Mouse (Mus musculus) lung, adult 2 months (tissue): ENCODE data around the gene Fpgs. TPM values are rescaled to one million over a fixed set of nuclear protein-coding genes. Genes with fewer than 3 reads are reported as not detected.
A peak's percentile ranks its signal among the peaks of the same experiment; 100 is the strongest.

ENCODE experiments used
- DNase-seq: peaks from one replicate; pipeline ENCODE4 v3.0.0; 2022
- H3K4me1 ChIP-seq: fragments of 200-500 bp; 2 replicates; pipeline ENCODE4 v1.6.1; 2011; ENCODE audit warnings: low read length; ENCODE audit not compliant: control insufficient read depth, insufficient read depth
- H3K4me3 ChIP-seq: fragments of 200-500 bp; replicated peaks from 2 replicates; pipeline ENCODE3; 2011; ENCODE audit warnings: low read depth, mild to moderate bottlenecking, control low read depth, low read length; ENCODE audit errors: extremely low read depth
- CTCF ChIP-seq: fragments of 200-500 bp; IDR thresholded peaks from 2 replicates; pipeline ENCODE4 v1.5.1; 2011; ENCODE audit warnings: mild to moderate bottlenecking, low read length, control low read depth; ENCODE audit not compliant: insufficient read depth
- POLR2A ChIP-seq: fragments of 200-500 bp; IDR thresholded peaks from 2 replicates; pipeline ENCODE4 v1.6.1; 2011; ENCODE audit warnings: low read depth, mild to moderate bottlenecking, control low read depth, low read length, borderline replicate concordance; ENCODE audit errors: extremely low read depth
- WGBS: fragments of 180-500 bp; shearing (Covaris S2); methylation state at CpG from one replicate; pipeline ENCODE4 v1.1.7; 2018; 5-methylcytosine and 5-hydroxymethylcytosine counted together
- polyA plus RNA-seq: library from polyadenylated mRNA; depleted of rRNA; stranded (reverse); fragments of >200 nt; gene quantifications from 2 replicates; pipeline ENCODE4 v1.2.3, GENCODE M21; 2012

Gene Fpgs
- polyA plus RNA-seq, 1 experiment, result 42.1 TPM

GRCm38 (mm10) chr2:32739311-32739710 lies 35.4 kb upstream of the Fpgs start:
- no peak overlapping the region for H3K4me3 ChIP-seq
- TF ChIP-seq POLR2A (no peak), CTCF (no peak)
- peaks cover 28% of the 10 kb centered on the region for H3K4me1 ChIP-seq
- no peak for DNase-seq
- 37% methylated on average over 4 of the region's 4 CpGs for WGBS

GRCm38 (mm10) chr2:32737008-32737407 lies 33.1 kb upstream of the Fpgs start:
- peaks cover 36% of the 10 kb centered on the region for H3K4me1 ChIP-seq
- TF ChIP-seq CTCF (no peak), POLR2A (no peak)
- DNase-seq, result no peak
- 38% methylated on average over 6 of the region's 6 CpGs for whole genome bisulfite sequencing
- no peak overlapping the region for H3K4me3 ChIP-seq

- no peak overlapping the region for H3K4me3 ChIP-seq
- H3K4me1 ChIP-seq, result peaks cover 32% of the 10 kb centered on the region
- 40% methylated on average over 3 of the region's 3 CpGs for WGBS
- DNase-seq, result no peak
- no peak for TF ChIP-seq CTCF
- 0 out of 2 replicates have a peak, but pooled peaks have one; percentile 5 for TF ChIP-seq POLR2A
These were observed 32.4 kb upstream of the Fpgs start for GRCm38 (mm10) chr2:32736306-32736829.

DNA sequence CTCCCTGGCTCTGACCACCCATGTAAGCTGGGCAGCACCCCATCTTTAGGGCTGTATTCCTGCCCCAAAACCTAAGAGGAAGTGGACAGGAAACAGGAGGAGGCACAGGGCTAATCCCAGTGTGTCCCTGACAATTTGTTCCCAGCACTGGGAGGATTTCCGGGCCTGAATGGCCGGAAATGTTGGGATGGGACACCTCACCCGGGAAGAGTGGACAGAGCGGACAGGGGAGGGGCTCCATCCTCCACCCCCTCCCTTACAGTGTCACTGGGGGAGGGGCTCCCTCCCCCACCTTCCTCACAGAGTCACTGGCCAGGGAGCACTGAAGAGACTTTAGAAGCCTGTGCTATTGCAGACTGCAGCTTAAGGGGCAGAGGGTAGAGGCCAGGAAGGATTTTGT lies 31.0 kb upstream of the Fpgs start:
- 38% methylated on average over 4 of the region's 4 CpGs for WGBS
- TF ChIP-seq POLR2A (no peak; the same call in 1 of the 2 replicates), CTCF (no peak)

DNA sequence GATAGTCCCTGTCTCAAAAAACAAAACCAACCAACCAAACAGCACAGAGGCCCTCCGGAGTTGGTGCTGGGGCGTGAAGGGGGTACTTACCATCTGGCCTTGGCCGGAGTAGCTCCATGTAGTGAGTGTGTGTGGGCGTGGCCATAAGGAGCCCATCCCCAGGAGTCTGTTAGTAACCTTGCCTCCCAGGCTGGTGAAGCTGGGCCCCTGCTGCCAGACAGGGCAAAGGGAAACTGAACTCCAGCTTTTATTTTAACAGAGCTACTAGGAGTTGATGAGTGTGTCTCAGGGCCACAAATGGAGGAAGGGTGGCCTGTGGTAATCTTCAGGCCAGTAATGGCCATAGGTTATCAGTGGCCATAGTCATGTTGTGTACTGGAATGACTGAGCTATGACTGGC lies 30.5 kb upstream of the Fpgs start:
- Histone ChIP-seq H3K4me1 (peaks cover 32% of the 10 kb centered on the region), H3K4me3 (no peak overlapping the region)
- WGBS, result 32% methylated on average over 4 of the region's 4 CpGs
- DNase-seq, result no peak
- no peak for TF ChIP-seq CTCF
- no peak; the same call in 1 of the 2 replicates for TF ChIP-seq POLR2A

More for the DNA sequence above, 31.0 kb upstream of the Fpgs start:
- Histone ChIP-seq H3K4me3 (no peak overlapping the region), H3K4me1 (peaks cover 36% of the 10 kb centered on the region)
- peak; percentile 49 for DNase-seq

- no peak for DNase-seq
- peaks cover 32% of the 10 kb centered on the region for H3K4me1 ChIP-seq
- 52% methylated on average over 6 of the region's 6 CpGs for WGBS
- no peak overlapping the region for H3K4me3 ChIP-seq
- TF ChIP-seq CTCF, result no peak
- no peak for TF ChIP-seq POLR2A
These were observed 28.8 kb upstream of the Fpgs start for GRCm38 (mm10) chr2:32732695-32733094.

DNA sequence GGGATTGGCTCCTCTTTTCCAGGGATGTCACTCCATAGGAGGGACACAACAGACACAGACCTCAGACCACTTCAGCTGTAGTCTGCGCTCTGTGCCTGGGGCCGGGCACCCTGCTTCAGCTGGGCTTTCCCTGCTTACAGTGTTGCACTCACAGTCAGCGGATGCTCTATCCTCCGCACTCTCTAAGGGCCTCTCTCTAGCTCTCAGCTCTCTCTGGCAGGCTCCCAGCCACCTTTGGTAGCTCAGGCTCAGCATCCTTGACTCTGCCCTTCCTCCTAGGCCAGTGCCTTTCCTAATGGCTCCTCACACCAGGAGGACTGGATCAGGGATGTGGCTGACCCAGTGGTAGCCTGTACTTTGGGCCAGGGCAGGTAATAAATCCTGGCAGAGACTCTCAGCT lies 28.0 kb upstream of the Fpgs start:
- no peak overlapping the region for H3K4me3 ChIP-seq

GRCm38 (mm10) chr2:32730854-32731253 lies 26.9 kb upstream of the Fpgs start:
- 21% methylated on average over 11 of the region's 11 CpGs for WGBS
- Histone ChIP-seq H3K4me3 (peak overlapping the region; percentile 13), H3K4me1 (peaks cover 25% of the 10 kb centered on the region)
- TF ChIP-seq CTCF, result no peak
- TF ChIP-seq POLR2A, result no peak
- no peak for DNase-seq

More for the DNA sequence above, 28.0 kb upstream of the Fpgs start:
- 45% methylated on average over 4 of the region's 4 CpGs for WGBS
- DNase-seq, result no peak
- peaks cover 30% of the 10 kb centered on the region for H3K4me1 ChIP-seq
- TF ChIP-seq CTCF (no peak), POLR2A (peak; percentile 14; the same call in 1 of the 2 replicates)

- H3K4me3 ChIP-seq, result peak overlapping the region; percentile 36
- TF ChIP-seq POLR2A (no peak), CTCF (no peak)
- H3K4me1 ChIP-seq, result peaks cover 19% of the 10 kb centered on the region
- no peak for DNase-seq
- WGBS, result 48% methylated on average over 4 of the region's 4 CpGs
These were observed 25.6 kb upstream of the Fpgs start for GRCm38 (mm10) chr2:32729547-32729946.

DNA sequence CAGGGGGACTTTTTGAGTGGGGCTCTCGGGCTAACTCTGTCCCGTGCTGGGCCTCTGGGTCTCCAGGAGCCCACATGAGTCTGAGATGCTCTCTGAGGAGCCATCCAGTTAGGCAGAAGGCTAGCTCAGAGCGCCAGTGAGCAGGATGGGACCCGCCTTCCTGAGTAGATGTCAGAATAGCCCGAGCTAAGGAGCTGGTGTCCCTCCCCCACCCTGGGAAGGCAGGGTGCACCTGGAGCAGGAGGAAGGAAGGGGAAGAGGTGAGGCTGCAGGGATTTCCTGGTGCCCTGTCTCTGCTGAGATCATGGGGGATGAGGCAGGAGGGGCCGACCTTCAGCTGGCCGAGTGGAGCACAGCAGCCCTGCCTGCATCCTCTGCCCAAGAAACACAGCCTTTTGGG lies 24.5 kb upstream of the Fpgs start:
- WGBS, result 26% methylated on average over 7 of the region's 7 CpGs
- Histone ChIP-seq H3K4me3 (peak overlapping the region; percentile 65), H3K4me1 (peaks cover 14% of the 10 kb centered on the region)
- DNase-seq, result no peak
- TF ChIP-seq CTCF, result no peak
- peak; percentile 66; the same call in 1 of the 2 replicates for TF ChIP-seq POLR2A
